Mouse (Mus musculus): ENCODE results near the gene Zc3h15. TPM values are rescaled to one million over a fixed set of nuclear protein-coding genes. Genes with fewer than 3 reads are reported as not detected.
"Not testable (repeated sequence)": the region's sequence is repeated elsewhere in the genome, so short reads cannot be mapped to it uniquely, and the experiment has no call there.

Zc3h15 gene
- polyA plus RNA-seq, 1 experiment from 2014 or later: 84.2 TPM

DNA sequence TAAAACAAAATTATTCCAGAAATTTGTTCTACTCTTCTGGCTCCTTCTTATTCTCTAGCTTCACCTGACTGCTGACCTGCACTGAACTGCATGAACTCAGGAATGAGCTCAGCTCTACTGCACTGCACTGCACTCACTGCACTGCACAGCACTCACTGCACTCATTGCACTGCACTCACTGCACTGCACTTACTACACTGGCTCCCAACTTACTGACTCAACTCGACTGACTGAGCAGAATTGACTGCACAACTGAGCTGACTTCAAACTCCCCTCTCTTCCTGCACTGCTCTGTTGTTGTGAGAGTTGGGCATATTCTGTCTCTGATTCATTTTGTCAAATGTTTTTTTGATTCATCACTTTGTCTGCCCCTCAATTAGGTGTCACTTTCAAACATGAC, 55.1 kb downstream of the Zc3h15 start:
- no peak for ATAC-seq (ENCODE audit: insufficient number of reproducible peaks, insufficient read depth, low FRiP score, low read depth)
- Histone ChIP-seq H3K4me1 (ENCODE audit: control insufficient read depth in 2 of 2, insufficient read depth in 2 of 2, low read length in 2 of 2) (peaks cover 3 to 4% of the 10 kb centered on the region in 2 experiments; a peak in 1 of 4 replicates), H3K4me2 (ENCODE audit: low read length) (no peak overlapping the region), H3K4me3 (ENCODE audit: control insufficient read depth in 1 of 2, insufficient read depth in 1 of 2, low read depth in 1 of 2, low read length in 2 of 2) (no peak overlapping the region), H3K27ac (replicated peaks in 1 of 2; ENCODE audit: control insufficient read depth in 1 of 2, insufficient read depth in 1 of 2, low read depth in 2 of 2, low read length in 2 of 2) (no peak overlapping the region), H3K36me3 (ENCODE audit: control insufficient read depth, insufficient read depth, low read length) (no peaks in the 10 kb centered on the region), H3K9me3 (ENCODE audit: control insufficient read depth, low read length) (no peaks in the 10 kb centered on the region), H3K27me3 (ENCODE audit: control insufficient read depth, insufficient read depth, low read length) (no peaks in the 10 kb centered on the region), H3K9ac (ENCODE audit: low read length) (no peak overlapping the region)
- 50% methylated on average over 1 of the region's 1 CpGs for WGBS

GRCm38 (mm10) chr2:83700667-83701066, 56.4 kb downstream of the Zc3h15 start:
- Histone ChIP-seq H3K27me3 (ENCODE audit: control insufficient read depth, insufficient read depth, low read length) (no peaks in the 10 kb centered on the region), H3K4me3 (ENCODE audit: control insufficient read depth in 1 of 2, insufficient read depth in 1 of 2, low read depth in 1 of 2, low read length in 2 of 2) (no peak overlapping the region), H3K4me1 (ENCODE audit: control insufficient read depth in 2 of 2, insufficient read depth in 2 of 2, low read length in 2 of 2) (no peaks in the 10 kb centered on the region), H3K9me3 (ENCODE audit: control insufficient read depth, low read length) (no peaks in the 10 kb centered on the region), H3K36me3 (ENCODE audit: control insufficient read depth, insufficient read depth, low read length) (no peaks in the 10 kb centered on the region), H3K27ac (replicated peaks in 1 of 2; ENCODE audit: control insufficient read depth in 1 of 2, insufficient read depth in 1 of 2, low read depth in 2 of 2, low read length in 2 of 2) (no peak overlapping the region), H3K9ac (ENCODE audit: low read length) (no peak overlapping the region), H3K4me2 (ENCODE audit: low read length) (no peak overlapping the region)
- no peak for ATAC-seq (ENCODE audit: insufficient number of reproducible peaks, insufficient read depth, low FRiP score, low read depth)
- 71% methylated on average over 4 of the region's 4 CpGs for WGBS

DNA sequence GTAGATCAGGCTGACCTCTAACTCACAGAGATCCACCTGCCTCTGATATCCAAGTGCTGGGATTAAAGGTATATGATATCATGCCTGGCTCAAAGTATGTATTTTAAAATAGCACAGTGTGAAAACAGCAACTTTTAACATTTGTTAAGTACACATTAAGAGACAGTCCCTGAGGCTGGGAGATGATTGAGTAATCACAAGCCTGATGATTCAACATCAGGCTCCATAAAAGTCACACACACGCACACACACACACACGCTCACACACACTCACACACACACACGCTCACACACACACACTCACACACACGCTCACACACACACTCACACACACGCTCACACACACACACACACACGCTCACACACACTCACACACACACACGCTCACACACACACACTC, 58.2 kb downstream of the Zc3h15 start:
- 86% methylated on average over 7 of the region's 7 CpGs for WGBS
- no peaks in the 10 kb centered on the region for H3K9me3 ChIP-seq (ENCODE audit: control insufficient read depth, low read length)
- no peak overlapping the region for H3K4me3 ChIP-seq (ENCODE audit: control insufficient read depth in 1 of 2, insufficient read depth in 1 of 2, low read depth in 1 of 2, low read length in 2 of 2)
- H3K4me1 ChIP-seq (ENCODE audit: control insufficient read depth in 2 of 2, insufficient read depth in 2 of 2, low read length in 2 of 2): peaks cover 0 to 5% of the 10 kb centered on the region in 2 experiments; a peak in 2 of 4 replicates
- H3K36me3 ChIP-seq (ENCODE audit: control insufficient read depth, insufficient read depth, low read length): no peaks in the 10 kb centered on the region
- ATAC-seq (ENCODE audit: insufficient number of reproducible peaks, insufficient read depth, low FRiP score, low read depth): no peak
- H3K4me2 ChIP-seq (ENCODE audit: low read length): no peak overlapping the region
- no peaks in the 10 kb centered on the region for H3K27me3 ChIP-seq (ENCODE audit: control insufficient read depth, insufficient read depth, low read length)
- no peak overlapping the region for H3K27ac ChIP-seq (replicated peaks in 1 of 2; ENCODE audit: control insufficient read depth in 1 of 2, insufficient read depth in 1 of 2, low read depth in 2 of 2, low read length in 2 of 2)
- H3K9ac ChIP-seq (ENCODE audit: low read length): no peak overlapping the region

DNA sequence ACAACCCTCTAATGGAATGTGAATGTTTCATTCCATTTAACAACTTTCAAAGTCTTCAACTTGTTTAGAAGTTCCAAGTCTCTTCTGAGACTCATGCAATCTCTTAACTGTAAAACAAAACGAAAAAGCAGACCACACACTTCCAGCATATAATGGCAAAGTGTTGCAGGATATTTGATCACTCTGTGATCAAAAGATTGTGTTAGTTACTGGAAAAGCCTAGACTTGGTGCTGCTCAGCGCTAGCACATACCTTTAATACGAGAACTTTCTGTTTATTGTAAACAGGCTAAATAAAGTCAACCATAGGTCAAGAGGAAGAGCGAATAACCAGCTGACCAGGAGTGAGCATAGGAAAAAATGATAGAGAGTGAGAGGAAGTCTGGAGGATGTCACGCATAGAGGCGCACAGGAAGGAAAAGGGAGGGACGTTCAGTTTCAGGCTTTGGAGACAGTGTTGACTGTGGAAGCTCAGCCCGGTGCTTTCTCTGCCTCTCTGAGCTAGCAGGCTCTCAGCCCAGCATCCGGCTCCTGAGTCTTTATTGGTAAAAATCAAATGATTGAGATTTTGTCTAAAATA, 61.4 kb downstream of the Zc3h15 start:
- Histone ChIP-seq H3K27ac (replicated peaks in 1 of 2; ENCODE audit: control insufficient read depth in 1 of 2, insufficient read depth in 1 of 2, low read depth in 2 of 2, low read length in 2 of 2) (peak overlapping the region in 1 of 2 experiments; percentile 49; a peak in 2 of 4 replicates), H3K9me3 (ENCODE audit: control insufficient read depth, low read length) (no peaks in the 10 kb centered on the region), H3K36me3 (ENCODE audit: control insufficient read depth, insufficient read depth, low read length) (no peaks in the 10 kb centered on the region), H3K4me3 (ENCODE audit: control insufficient read depth in 1 of 2, insufficient read depth in 1 of 2, low read depth in 1 of 2, low read length in 2 of 2) (no peak overlapping the region), H3K9ac (ENCODE audit: low read length) (no peak overlapping the region), H3K27me3 (ENCODE audit: control insufficient read depth, insufficient read depth, low read length) (no peaks in the 10 kb centered on the region), H3K4me2 (ENCODE audit: low read length) (no peak overlapping the region), H3K4me1 (ENCODE audit: control insufficient read depth in 2 of 2, insufficient read depth in 2 of 2, low read length in 2 of 2) (peaks cover 4 to 9% of the 10 kb centered on the region in 2 experiments; a peak in 3 of 4 replicates)
- 64% methylated on average over 9 of the region's 9 CpGs for WGBS
- peak; percentile 54; the same call in 1 of the 2 replicates for ATAC-seq (ENCODE audit: insufficient number of reproducible peaks, insufficient read depth, low FRiP score, low read depth)

GRCm38 (mm10) chr2:83709896-83710524, 65.8 kb downstream of the Zc3h15 start:
- Histone ChIP-seq H3K4me1 (ENCODE audit: control insufficient read depth in 2 of 2, insufficient read depth in 2 of 2, low read length in 2 of 2) (peaks cover 9% of the 10 kb centered on the region in 2 experiments), H3K36me3 (ENCODE audit: control insufficient read depth, insufficient read depth, low read length) (no peaks in the 10 kb centered on the region), H3K4me2 (ENCODE audit: low read length) (peak overlapping the region; percentile 34; the same call in 1 of the 2 replicates), H3K9me3 (ENCODE audit: control insufficient read depth, low read length) (no peaks in the 10 kb centered on the region), H3K27me3 (ENCODE audit: control insufficient read depth, insufficient read depth, low read length) (no peaks in the 10 kb centered on the region), H3K4me3 (ENCODE audit: control insufficient read depth in 1 of 2, insufficient read depth in 1 of 2, low read depth in 1 of 2, low read length in 2 of 2) (no peak overlapping the region), H3K27ac (replicated peaks in 1 of 2; ENCODE audit: control insufficient read depth in 1 of 2, insufficient read depth in 1 of 2, low read depth in 2 of 2, low read length in 2 of 2) (peak overlapping the region; percentile 60 to 78; a peak in 2 of 4 replicates), H3K9ac (ENCODE audit: low read length) (no peak overlapping the region)
- 47% methylated on average over 11 of the region's 11 CpGs for WGBS
- no peak for ATAC-seq (ENCODE audit: insufficient number of reproducible peaks, insufficient read depth, low FRiP score, low read depth)

DNA sequence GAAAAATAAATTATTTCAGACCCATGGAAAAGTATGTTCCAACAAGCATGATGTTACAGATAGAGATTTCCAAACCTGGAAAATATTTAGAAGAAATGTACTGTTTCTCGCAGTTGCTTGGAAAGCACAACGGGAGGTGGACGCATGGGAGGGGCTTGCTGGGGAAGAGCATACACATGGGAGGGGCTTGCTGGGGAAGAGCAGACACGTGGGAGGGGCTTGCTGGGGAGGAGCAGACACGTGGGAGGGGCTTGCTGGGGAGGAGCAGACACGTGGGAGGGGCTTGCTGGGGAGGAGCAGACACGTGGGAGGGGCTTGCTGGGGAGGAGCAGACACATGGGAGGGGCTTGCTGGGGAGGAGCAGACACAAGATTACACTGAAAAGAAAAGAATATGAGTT, 69.0 kb downstream of the Zc3h15 start:
- not testable (repeated sequence) for H3K4me2 ChIP-seq (ENCODE audit: low read length); ATAC-seq (ENCODE audit: insufficient number of reproducible peaks, insufficient read depth, low FRiP score, low read depth); H3K27ac ChIP-seq (replicated peaks in 1 of 2; ENCODE audit: control insufficient read depth in 1 of 2, insufficient read depth in 1 of 2, low read depth in 2 of 2, low read length in 2 of 2); H3K4me3 ChIP-seq (ENCODE audit: control insufficient read depth in 1 of 2, insufficient read depth in 1 of 2, low read depth in 1 of 2, low read length in 2 of 2); H3K36me3 ChIP-seq (ENCODE audit: control insufficient read depth, insufficient read depth, low read length); H3K9ac ChIP-seq (ENCODE audit: low read length); H3K4me1 ChIP-seq (ENCODE audit: control insufficient read depth in 2 of 2, insufficient read depth in 2 of 2, low read length in 2 of 2); H3K9me3 ChIP-seq (ENCODE audit: control insufficient read depth, low read length); H3K27me3 ChIP-seq (ENCODE audit: control insufficient read depth, insufficient read depth, low read length)
- 72% methylated on average over 7 of the region's 7 CpGs for WGBS

DNA sequence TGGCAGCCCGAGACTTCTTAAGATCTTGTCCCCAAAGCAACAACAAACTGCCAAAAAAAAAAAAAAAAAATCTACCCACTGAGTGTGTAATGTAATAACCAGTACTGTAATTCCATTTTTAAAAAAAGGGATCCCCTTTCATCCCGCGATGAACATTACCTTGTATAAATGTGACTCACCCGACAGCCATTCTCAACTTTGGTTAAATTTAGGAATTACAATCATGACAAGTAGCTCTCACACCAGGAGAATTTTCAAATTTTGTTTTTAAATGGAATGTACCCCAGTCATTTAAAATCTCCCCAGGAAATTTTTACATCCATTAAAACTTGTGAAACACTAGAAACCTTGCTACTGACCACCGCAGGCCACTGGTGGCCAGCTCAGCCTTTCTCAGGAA, 69.7 kb downstream of the Zc3h15 start:
- Histone ChIP-seq H3K4me3 (ENCODE audit: control insufficient read depth in 1 of 2, insufficient read depth in 1 of 2, low read depth in 1 of 2, low read length in 2 of 2) (no peak overlapping the region), H3K9ac (ENCODE audit: low read length) (no peak overlapping the region), H3K4me1 (ENCODE audit: control insufficient read depth in 2 of 2, insufficient read depth in 2 of 2, low read length in 2 of 2) (peaks cover 4 to 9% of the 10 kb centered on the region in 2 experiments; a peak in 3 of 4 replicates), H3K9me3 (ENCODE audit: control insufficient read depth, low read length) (no peaks in the 10 kb centered on the region), H3K4me2 (ENCODE audit: low read length) (no peak overlapping the region), H3K27me3 (ENCODE audit: control insufficient read depth, insufficient read depth, low read length) (no peaks in the 10 kb centered on the region), H3K36me3 (ENCODE audit: control insufficient read depth, insufficient read depth, low read length) (no peaks in the 10 kb centered on the region), H3K27ac (replicated peaks in 1 of 2; ENCODE audit: control insufficient read depth in 1 of 2, insufficient read depth in 1 of 2, low read depth in 2 of 2, low read length in 2 of 2) (no peak overlapping the region)
- WGBS: 85% methylated on average over 5 of the region's 5 CpGs
- no peak for ATAC-seq (ENCODE audit: insufficient number of reproducible peaks, insufficient read depth, low FRiP score, low read depth)

Data from heart, embryonic 14.5 days (tissue).